Mouse (Mus musculus): ENCODE data around the gene Mark1. TPM values are rescaled to one million over a fixed set of nuclear protein-coding genes. Genes with fewer than 3 reads are reported as not detected.

Mark1 gene
- total RNA-seq, 2 experiments from 2014 or later, result 45.1 to 46.6 TPM

GRCm38 (mm10) chr1:184963121-184963693 is 36.2 kb downstream of the Mark1 start:
- DNase-seq (ENCODE audit: low spot score in 2 of 2), result no peak

GRCm38 (mm10) chr1:184961853-184962252 is 37.5 kb downstream of the Mark1 start:
- no peak for DNase-seq (ENCODE audit: low spot score in 2 of 2)

GRCm38 (mm10) chr1:184958818-184959217 is 40.6 kb downstream of the Mark1 start:
- peak in 1 of 2 experiments; percentile 50 for DNase-seq (ENCODE audit: low spot score in 2 of 2)

GRCm38 (mm10) chr1:184958388-184958787 is 41.0 kb downstream of the Mark1 start:
- no peak for DNase-seq (ENCODE audit: low spot score in 2 of 2)

GRCm38 (mm10) chr1:184951758-184952157 is 47.6 kb downstream of the Mark1 start:
- DNase-seq (ENCODE audit: low spot score in 2 of 2), result no peak

GRCm38 (mm10) chr1:184951057-184951456 is 48.3 kb downstream of the Mark1 start:
- peak; percentile 40 to 72 for DNase-seq (ENCODE audit: low spot score in 2 of 2)

- DNase-seq (ENCODE audit: low spot score in 2 of 2), result no peak
Observed at GRCm38 (mm10) chr1:184938106-184938505, 61.3 kb downstream of the Mark1 start.

GRCm38 (mm10) chr1:184935980-184936379 is 63.4 kb downstream of the Mark1 start:
- no peak for DNase-seq (ENCODE audit: low spot score in 2 of 2)

GRCm38 (mm10) chr1:184935490-184935889 is 63.9 kb downstream of the Mark1 start:
- no peak for DNase-seq (ENCODE audit: low spot score in 2 of 2)

- no peak for DNase-seq (ENCODE audit: low spot score in 2 of 2)
Observed at GRCm38 (mm10) chr1:184931097-184931496, 68.3 kb downstream of the Mark1 start.

GRCm38 (mm10) chr1:184928382-184928781 is 71.0 kb downstream of the Mark1 start:
- DNase-seq (ENCODE audit: low spot score in 2 of 2), result no peak

- DNase-seq (ENCODE audit: low spot score in 2 of 2), result no peak
Observed at GRCm38 (mm10) chr1:184927911-184928310, 71.5 kb downstream of the Mark1 start.

GRCm38 (mm10) chr1:184922824-184923223 is 76.5 kb downstream of the Mark1 start:
- DNase-seq (ENCODE audit: low spot score in 2 of 2), result no peak

GRCm38 (mm10) chr1:184920057-184920456 is 79.3 kb downstream of the Mark1 start:
- no peak for DNase-seq (ENCODE audit: low spot score in 2 of 2)

- DNase-seq (ENCODE audit: low spot score in 2 of 2), result no peak
Observed at GRCm38 (mm10) chr1:184918227-184918888, 81.0 kb downstream of the Mark1 start.

GRCm38 (mm10) chr1:184912336-184912735 is 87.0 kb downstream of the Mark1 start:
- no peak for DNase-seq (ENCODE audit: low spot score in 2 of 2)

- DNase-seq (ENCODE audit: low spot score in 2 of 2), result no peak
Observed at GRCm38 (mm10) chr1:184911861-184912260, 87.5 kb downstream of the Mark1 start.

- DNase-seq (ENCODE audit: low spot score in 2 of 2), result peak in 1 of 2 experiments; percentile 22
Observed at GRCm38 (mm10) chr1:184908558-184908957, 90.8 kb downstream of the Mark1 start.

GRCm38 (mm10) chr1:184905904-184906745 is 93.2 kb downstream of the Mark1 start:
- peak in 1 of 2 experiments; percentile 42 for DNase-seq (ENCODE audit: low spot score in 2 of 2)

GRCm38 (mm10) chr1:184905371-184905770 is 94.0 kb downstream of the Mark1 start:
- peak; percentile 69 to 83 for DNase-seq (ENCODE audit: low spot score in 2 of 2)

GRCm38 (mm10) chr1:184903697-184904096 is 95.7 kb downstream of the Mark1 start:
- no peak for DNase-seq (ENCODE audit: low spot score in 2 of 2)

- DNase-seq (ENCODE audit: low spot score in 2 of 2), result no peak
Observed at GRCm38 (mm10) chr1:184902886-184903285, 96.5 kb downstream of the Mark1 start.
